ENCODE assay signal across 9 mouse cellular contexts in genomic region chr13:49147858-49148226, GRCm38 (mm10). TPM values are rescaled to one million over a fixed set of nuclear protein-coding genes. Genes with fewer than 3 reads are reported as not detected.
DNase-seq lines count a peak whose midpoint lies in the region; ATAC-seq and TF ChIP-seq lines count a peak whose summit lies in the region.
"Had no signal": no experiment of that assay in that cellular context is flagged by ENCODE, and none has a peak within 500 bp of the region (broad histone marks: within the 10 kb centered on the region; RNA-seq: fewer than 3 reads in every experiment).

TSS of gene Wnk2 (minus strand) at chr13:49148014.

- peak; percentile 65 for DNase-seq in retina, adult 2 months (ENCODE audit: low read depth, low spot score)
- DNase-seq in retina, postnatal 1 day, result no peak
- DNase-seq in liver, result peak; percentile 70
- DNase-seq in midbrain, postnatal 0 days (ENCODE audit: low spot score), result peak; percentile 81

- no peak within 1 kb of the TSS for H3K27ac ChIP-seq in heart, embryonic 12.5 days (ENCODE audit: poor library complexity, severe bottlenecking)
- H3K27ac ChIP-seq in kidney, embryonic 16.5 days (ENCODE audit: low read length), result no peak within 1 kb of the TSS
- H3K27ac ChIP-seq in midbrain, postnatal 0 days (ENCODE audit: low read depth, low read length), result peak within 1 kb of the TSS; percentile 92
- peak within 1 kb of the TSS; percentile 15; the same call in 1 of the 2 replicates for H3K27ac ChIP-seq in stomach, embryonic 16.5 days (ENCODE audit: low read length)

- TF ChIP-seq CTCF in midbrain, postnatal 0 days (IDR thresholded peaks at IDR 0.05), result no peak

- under 1% methylated on average over 43 of the region's 43 CpGs for WGBS in heart, embryonic 12.5 days
- WGBS in kidney, embryonic 16.5 days, result under 1% methylated on average over 39 of the region's 43 CpGs
- WGBS in midbrain, postnatal 0 days, result 2% methylated on average over 27 of the region's 43 CpGs
- under 1% methylated on average over 41 of the region's 43 CpGs for WGBS in stomach, embryonic 16.5 days

- H3K9me3 ChIP-seq in heart, embryonic 12.5 days (replicated peaks), result no peaks in the 10 kb centered on the region
- H3K9me3 ChIP-seq in kidney, embryonic 16.5 days (ENCODE audit: low read length), result no peaks in the 10 kb centered on the region
- H3K9me3 ChIP-seq in midbrain, postnatal 0 days (ENCODE audit: low read length), result no peaks in the 10 kb centered on the region
- no peaks in the 10 kb centered on the region for H3K9me3 ChIP-seq in stomach, embryonic 16.5 days (replicated peaks; ENCODE audit: control insufficient read depth, low read length)

- H3K4me3 ChIP-seq in heart, embryonic 12.5 days, result peak within 1 kb of the TSS; percentile 69
- peak within 1 kb of the TSS; percentile 61 for H3K4me3 ChIP-seq in kidney, embryonic 16.5 days (ENCODE audit: low read length)
- H3K4me3 ChIP-seq in midbrain, postnatal 0 days (ENCODE audit: low read depth, low read length), result peak within 1 kb of the TSS; percentile 99
- peak within 1 kb of the TSS; percentile 74 for H3K4me3 ChIP-seq in stomach, embryonic 16.5 days (replicated peaks; ENCODE audit: low read length)

- H3K36me3 ChIP-seq in heart, embryonic 12.5 days, result no peaks in the 10 kb centered on the region
- no peaks in the 10 kb centered on the region for H3K36me3 ChIP-seq in kidney, embryonic 16.5 days (ENCODE audit: insufficient read depth, low read length)
- H3K36me3 ChIP-seq in midbrain, postnatal 0 days (ENCODE audit: insufficient read depth, low read length), result no peaks in the 10 kb centered on the region
- no peaks in the 10 kb centered on the region for H3K36me3 ChIP-seq in stomach, embryonic 16.5 days (ENCODE audit: control insufficient read depth, insufficient read depth, low read length)

- peaks cover 38% of the 10 kb centered on the region for H3K4me1 ChIP-seq in heart, embryonic 12.5 days (replicated peaks)
- peaks cover 16% of the 10 kb centered on the region for H3K4me1 ChIP-seq in kidney, embryonic 16.5 days (ENCODE audit: insufficient read depth, low read length)
- H3K4me1 ChIP-seq in midbrain, postnatal 0 days (ENCODE audit: insufficient read depth, low read length), result peaks cover 16% of the 10 kb centered on the region
- H3K4me1 ChIP-seq in stomach, embryonic 16.5 days (ENCODE audit: control insufficient read depth, insufficient read depth, low read length), result peaks cover 18% of the 10 kb centered on the region

- H3K27me3 ChIP-seq in heart, embryonic 12.5 days (replicated peaks), result peaks cover 83% of the 10 kb centered on the region
- peaks cover 51% of the 10 kb centered on the region for H3K27me3 ChIP-seq in kidney, embryonic 16.5 days (ENCODE audit: insufficient read depth, low read length)
- H3K27me3 ChIP-seq in midbrain, postnatal 0 days (ENCODE audit: insufficient read depth, low read length), result no peaks in the 10 kb centered on the region
- peaks cover 18% of the 10 kb centered on the region; the same call in 1 of the 2 replicates for H3K27me3 ChIP-seq in stomach, embryonic 16.5 days (ENCODE audit: control insufficient read depth, insufficient read depth, low read length)

- peak within 1 kb of the TSS; percentile 76 for H3K9ac ChIP-seq in heart, embryonic 12.5 days
- H3K9ac ChIP-seq in kidney, embryonic 16.5 days (replicated peaks; ENCODE audit: low read length), result peak within 1 kb of the TSS; percentile 75
- H3K9ac ChIP-seq in midbrain, postnatal 0 days (replicated peaks; ENCODE audit: low read length, poor library complexity, severe bottlenecking), result peak within 1 kb of the TSS; percentile 99
- H3K9ac ChIP-seq in stomach, embryonic 16.5 days (ENCODE audit: low read length), result peak within 1 kb of the TSS; percentile 81

- peak within 1 kb of the TSS; percentile 98 for H3K4me2 ChIP-seq in heart, embryonic 12.5 days
- H3K4me2 ChIP-seq in kidney, embryonic 16.5 days (replicated peaks; ENCODE audit: low read depth, low read length), result peak within 1 kb of the TSS; percentile 92
- peak within 1 kb of the TSS; percentile 95 for H3K4me2 ChIP-seq in midbrain, postnatal 0 days (ENCODE audit: low read depth, low read length, poor library complexity, severe bottlenecking)
- H3K4me2 ChIP-seq in stomach, embryonic 16.5 days (ENCODE audit: low read depth, low read length), result peak within 1 kb of the TSS; percentile 95

- ATAC-seq in erythroid progenitor cell, adult 5-6 weeks (replicated peaks; ENCODE audit: low FRiP score, poor library complexity, severe bottlenecking), result peak; percentile 20; the same call in 1 of the 2 replicates
- peak; percentile 42 for ATAC-seq in heart, embryonic 12.5 days (ENCODE audit: insufficient number of reproducible peaks, low FRiP score)
- peak; percentile 80 for ATAC-seq in kidney, embryonic 16.5 days (ENCODE audit: low FRiP score, low TSS enrichment)
- ATAC-seq in midbrain, postnatal 0 days (ENCODE audit: low FRiP score), result peak; percentile 74
- peak; percentile 82 for ATAC-seq in stomach, embryonic 16.5 days (ENCODE audit: insufficient read depth, low FRiP score)

RNA-seq across cellular contexts. Expression of gene Wnk2, which starts in this region (rescaled TPM):
- total RNA-seq in erythroid progenitor cell, adult 5-6 weeks (2015; ENCODE audit: low replicate concordance), result not detected in 2 replicates
- not detected in 2 replicates for total RNA-seq in erythroid progenitor cell, adult 5-6 weeks (2017; ENCODE audit: low replicate concordance)
- polyA plus RNA-seq in heart, embryonic 12.5 days (2016; fragmentation: Nextera tagmentation; extraction: Ambion mirVana), result 0.89 and 1.4 TPM in 2 replicates
- 1.0 and 1.2 TPM in 2 replicates for polyA plus RNA-seq in kidney, embryonic 16.5 days (2015; fragmentation: Nextera tagmentation; extraction: Ambion mirVana)
- total RNA-seq in midbrain, postnatal 0 days (2014; rRNA removed), result 62.9 and 63.4 TPM in 2 replicates
- 15.2 and 17.7 TPM in 2 replicates for polyA plus RNA-seq in midbrain, postnatal 0 days (2015; fragmentation: Nextera tagmentation; extraction: Ambion mirVana)
- polyA plus RNA-seq in stomach, embryonic 16.5 days (2015; fragmentation: Nextera tagmentation; extraction: Ambion mirVana), result 3.3 and 3.4 TPM in 2 replicates
- polyA plus RNA-seq: C2C12 had no signal

Comparison
In these comparisons a context has a peak if more than half of its experiments do, and no peak if none do; other contexts are left out.
1. RNA of gene Wnk2 (total RNA-seq): 62.9 to 63.4 TPM in midbrain, postnatal 0 days; not detected in erythroid progenitor cell, adult 5-6 weeks; every median in the first group is over 10 times any median in the second.
2. Peak in ATAC-seq in erythroid progenitor cell, adult 5-6 weeks; RNA of the gene not detected or under 1 TPM.
3. ATAC-seq: peak in every context shown above with its lines; median percentile 82 in stomach, embryonic 16.5 days; 80 in kidney, embryonic 16.5 days; 74 in midbrain, postnatal 0 days; 42 in heart, embryonic 12.5 days; 20 in erythroid progenitor cell, adult 5-6 weeks.
4. H3K27ac ChIP-seq: peak in midbrain, postnatal 0 days (single experiment) and stomach, embryonic 16.5 days (single experiment); none in heart, embryonic 12.5 days (single experiment) and kidney, embryonic 16.5 days (single experiment).
5. Peak in every context shown above with its lines, with median percentiles within 50 percentile points of each other: H3K4me2 ChIP-seq, H3K4me3 ChIP-seq and H3K9ac ChIP-seq.